Mouse (Mus musculus): Measurements from ENCODE around the gene Ntrk1.

DNA sequence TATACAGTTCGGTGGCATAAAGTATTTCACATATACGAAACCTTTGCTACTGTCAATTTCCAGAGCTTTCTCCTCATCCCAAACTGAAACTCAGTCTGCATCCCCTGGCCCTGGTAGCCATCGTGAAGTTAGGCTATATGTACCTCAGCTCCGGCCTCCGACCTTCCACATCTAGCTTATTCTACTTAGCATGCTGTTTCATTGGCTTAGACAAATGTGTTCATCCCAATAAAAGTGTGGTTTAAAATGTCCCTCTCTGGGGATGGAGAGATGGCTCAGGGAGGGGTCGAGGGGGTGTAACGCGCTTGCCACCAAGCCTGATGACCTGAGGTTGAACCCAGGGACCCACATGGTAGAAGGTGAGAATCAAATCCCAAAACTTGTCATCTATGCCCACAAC, 25.5 kb downstream of the Ntrk1 start:
- TF ChIP-seq MAFK (IDR thresholded peaks at IDR 0.05; ENCODE audit: insufficient read depth, low read depth, low read length) (no peak), ZC3H11A (IDR thresholded peaks at IDR 0.05; ENCODE audit: borderline replicate concordance, low read depth, low read length) (no peak), ZNF384 (IDR thresholded peaks at IDR 0.05; ENCODE audit: low read depth, low read length) (no peak), CHD2 (IDR thresholded peaks at IDR 0.05; ENCODE audit: low read depth, low read length) (no peak), HCFC1 (IDR thresholded peaks at IDR 0.05; ENCODE audit: borderline replicate concordance, insufficient read depth, low read length) (no peak)

All from ES-E14 (cell line).